Mouse (Mus musculus) C2C12 (cell line): ENCODE results near the gene Srsf6.

Experiments
- CTCF ChIP-seq: IDR thresholded peaks from one replicate; pipeline ENCODE4 v1.5.1; 2011; ENCODE audit not compliant: control insufficient read depth, insufficient read depth, insufficient read length
- USF1 ChIP-seq: IDR thresholded peaks from one replicate; pipeline ENCODE4 v1.6.1; 2011; ENCODE audit warnings: low read depth, mild to moderate bottlenecking, control low read depth, moderate library complexity

GRCm38 (mm10) chr2:162922834-162923233 is 8.5 kb upstream of the Srsf6 start:
- TF ChIP-seq USF1 (no peak), CTCF (no peak)
